Mouse (Mus musculus): ENCODE results near the gene Prss56. TPM values are rescaled to one million over a fixed set of nuclear protein-coding genes. Genes with fewer than 3 reads are reported as not detected.
A peak's percentile ranks its signal among the peaks of the same experiment; 100 is the strongest.

Prss56 gene
- polyA plus RNA-seq, 1 experiment from 2014 or later = not detected

- Histone ChIP-seq H3K9me3 (ENCODE audit: low read length) (no peaks in the 10 kb centered on the region), H3K36me3 (replicated peaks; ENCODE audit: insufficient read depth, low read length) (no peaks in the 10 kb centered on the region), H3K27me3 (ENCODE audit: insufficient read depth, low read length) (peaks cover 69% of the 10 kb centered on the region), H3K4me1 (ENCODE audit: insufficient read depth) (no peaks in the 10 kb centered on the region), H3K4me2 (ENCODE audit: low read depth, low read length) (0 out of 2 replicates have a peak overlapping the region, but pooled peaks have one; percentile 32), H3K27ac (ENCODE audit: low read depth) (no peak overlapping the region), H3K4me3 (ENCODE audit: low read depth, low read length) (peak overlapping the region; percentile 6; the same call in 1 of the 2 replicates), H3K9ac (replicated peaks) (no peak overlapping the region)
- TF ChIP-seq CTCF (IDR thresholded peaks at IDR 0.05; ENCODE audit: low read depth) (no peak), EP300 (IDR thresholded peaks at IDR 0.05; ENCODE audit: low read depth) (no peak)
- 2% methylated on average over 64 of the region's 72 CpGs for WGBS (ENCODE audit: insufficient replicate concordance)
- DNase-seq = no peak
- ATAC-seq = no peak
Observed at GRCm38 (mm10) chr1:87153776-87154500, 29.2 kb upstream of the Prss56 start.

- H3K9ac ChIP-seq (replicated peaks) = no peak overlapping the region
- TF ChIP-seq EP300 (IDR thresholded peaks at IDR 0.05; ENCODE audit: low read depth) (no peak), CTCF (IDR thresholded peaks at IDR 0.05; ENCODE audit: low read depth) (no peak)
- no peak overlapping the region for H3K27ac ChIP-seq (ENCODE audit: low read depth)
- H3K9me3 ChIP-seq (ENCODE audit: low read length) = no peaks in the 10 kb centered on the region
- H3K27me3 ChIP-seq (ENCODE audit: insufficient read depth, low read length) = peaks cover 69% of the 10 kb centered on the region
- H3K4me3 ChIP-seq (ENCODE audit: low read depth, low read length) = peak overlapping the region; percentile 6; the same call in 1 of the 2 replicates
- 0 out of 2 replicates have a peak overlapping the region, but pooled peaks have one; percentile 32 for H3K4me2 ChIP-seq (ENCODE audit: low read depth, low read length)
- ATAC-seq = no peak
- WGBS (ENCODE audit: insufficient replicate concordance) = 7% methylated on average over 45 of the region's 58 CpGs
- H3K36me3 ChIP-seq (replicated peaks; ENCODE audit: insufficient read depth, low read length) = no peaks in the 10 kb centered on the region
- DNase-seq = no peak
- H3K4me1 ChIP-seq (ENCODE audit: insufficient read depth) = no peaks in the 10 kb centered on the region
Observed at GRCm38 (mm10) chr1:87154501-87155120, 28.5 kb upstream of the Prss56 start.

GRCm38 (mm10) chr1:87155531-87156198 is 27.4 kb upstream of the Prss56 start:
- no peak overlapping the region for H3K4me2 ChIP-seq (ENCODE audit: low read depth, low read length)
- ATAC-seq (no peak), DNase-seq (no peak)
- H3K27me3 ChIP-seq (ENCODE audit: insufficient read depth, low read length) = peaks cover 72% of the 10 kb centered on the region
- no peaks in the 10 kb centered on the region for H3K9me3 ChIP-seq (ENCODE audit: low read length)
- 2% methylated on average over 48 of the region's 56 CpGs for WGBS (ENCODE audit: insufficient replicate concordance)
- no peak overlapping the region for H3K4me3 ChIP-seq (ENCODE audit: low read depth, low read length)
- no peaks in the 10 kb centered on the region for H3K4me1 ChIP-seq (ENCODE audit: insufficient read depth)
- H3K27ac ChIP-seq (ENCODE audit: low read depth) = no peak overlapping the region
- no peaks in the 10 kb centered on the region for H3K36me3 ChIP-seq (replicated peaks; ENCODE audit: insufficient read depth, low read length)
- TF ChIP-seq CTCF (IDR thresholded peaks at IDR 0.05; ENCODE audit: low read depth) = no peak
- no peak overlapping the region for H3K9ac ChIP-seq (replicated peaks)

- H3K9ac ChIP-seq (replicated peaks) = no peak within 1 kb of the TSS
- H3K27me3 ChIP-seq (ENCODE audit: insufficient read depth, low read length) = peaks cover 72% of the 10 kb centered on the region
- no peak within 1 kb of the TSS for H3K4me3 ChIP-seq (ENCODE audit: low read depth, low read length)
- no peak for TF ChIP-seq EP300 (IDR thresholded peaks at IDR 0.05; ENCODE audit: low read depth)
- TF ChIP-seq CTCF (IDR thresholded peaks at IDR 0.05; ENCODE audit: low read depth) = no peak
- H3K9me3 ChIP-seq (ENCODE audit: low read length) = no peaks in the 10 kb centered on the region
- H3K4me2 ChIP-seq (ENCODE audit: low read depth, low read length) = no peak within 1 kb of the TSS
- DNase-seq (no peak), ATAC-seq (no peak)
- 2% methylated on average over 12 of the region's 12 CpGs for WGBS (ENCODE audit: insufficient replicate concordance)
- H3K4me1 ChIP-seq (ENCODE audit: insufficient read depth) = no peaks in the 10 kb centered on the region
- no peaks in the 10 kb centered on the region for H3K36me3 ChIP-seq (replicated peaks; ENCODE audit: insufficient read depth, low read length)
- H3K27ac ChIP-seq (ENCODE audit: low read depth) = no peak within 1 kb of the TSS
Observed at GRCm38 (mm10) chr1:87156199-87156587, 26.9 kb upstream of the Prss56 start, which contains the start of gene Ecel1. Gene Ecel1 (minus strand): TSS chr1:87156521.

- TF ChIP-seq CTCF (IDR thresholded peaks at IDR 0.05; ENCODE audit: low read depth) (no peak), EP300 (IDR thresholded peaks at IDR 0.05; ENCODE audit: low read depth) (no peak)
- H3K4me2 ChIP-seq (ENCODE audit: low read depth, low read length) = no peak overlapping the region
- 65% methylated on average over 3 of the region's 3 CpGs for WGBS (ENCODE audit: insufficient replicate concordance)
- H3K27me3 ChIP-seq (ENCODE audit: insufficient read depth, low read length) = peaks cover 50% of the 10 kb centered on the region
- DNase-seq (no peak), ATAC-seq (no peak)
- no peak overlapping the region for H3K4me3 ChIP-seq (ENCODE audit: low read depth, low read length)
- H3K27ac ChIP-seq (ENCODE audit: low read depth) = no peak overlapping the region
- H3K4me1 ChIP-seq (ENCODE audit: insufficient read depth) = no peaks in the 10 kb centered on the region
- no peaks in the 10 kb centered on the region for H3K9me3 ChIP-seq (ENCODE audit: low read length)
- H3K9ac ChIP-seq (replicated peaks) = no peak overlapping the region
- no peaks in the 10 kb centered on the region for H3K36me3 ChIP-seq (replicated peaks; ENCODE audit: insufficient read depth, low read length)
Observed at GRCm38 (mm10) chr1:87159396-87159795, 23.7 kb upstream of the Prss56 start.

- H3K4me1 ChIP-seq (ENCODE audit: insufficient read depth) = no peaks in the 10 kb centered on the region
- ATAC-seq = no peak
Observed at GRCm38 (mm10) chr1:87164164-87164795, 18.8 kb upstream of the Prss56 start.

More at GRCm38 (mm10) chr1:87164164-87164795, 18.8 kb upstream of the Prss56 start:
- Histone ChIP-seq H3K36me3 (replicated peaks; ENCODE audit: insufficient read depth, low read length) (no peaks in the 10 kb centered on the region), H3K4me2 (ENCODE audit: low read depth, low read length) (no peak overlapping the region), H3K9ac (replicated peaks) (no peak overlapping the region), H3K27me3 (ENCODE audit: insufficient read depth, low read length) (0 out of 2 replicates have a peak, but pooled peaks cover 10% of the 10 kb centered on the region), H3K27ac (ENCODE audit: low read depth) (no peak overlapping the region), H3K9me3 (ENCODE audit: low read length) (no peaks in the 10 kb centered on the region), H3K4me3 (ENCODE audit: low read depth, low read length) (no peak overlapping the region)
- TF ChIP-seq CTCF (IDR thresholded peaks at IDR 0.05; ENCODE audit: low read depth) (no peak), EP300 (IDR thresholded peaks at IDR 0.05; ENCODE audit: low read depth) (no peak)
- WGBS (ENCODE audit: insufficient replicate concordance) = 22% methylated on average over 11 of the region's 11 CpGs
- no peak for DNase-seq
